Mouse (Mus musculus) neural tube, embryonic 14.5 days (tissue): ENCODE measurements around the gene Scarb1. TPM values are rescaled to one million over a fixed set of nuclear protein-coding genes. Genes with fewer than 3 reads are reported as not detected.

Experiments
- ATAC-seq: fragments of 200-750 bp; cut with Nextera tagmentation; 2 replicates; pipeline ENCODE4 v1.8.0; 2017; ENCODE audit warnings: low read depth, mild to moderate bottlenecking, moderate TSS enrichment, moderate library complexity
- H3K27ac ChIP-seq: fragments of 300-500 bp; sonication (generic); 2 replicates; pipeline ENCODE4 v1.5.1; 2014; ENCODE audit warnings: low read depth, mild to moderate bottlenecking, control low read depth, low read length, moderate library complexity, mixed read lengths
- H3K27me3 ChIP-seq: fragments of 300-500 bp; sonication (generic); 2 replicates; pipeline ENCODE4 v1.6.1; 2014; ENCODE audit warnings: low read length; ENCODE audit not compliant: control insufficient read depth, insufficient read depth
- H3K36me3 ChIP-seq: fragments of 300-500 bp; sonication (generic); 2 replicates; pipeline ENCODE4 v1.6.1; 2014; ENCODE audit warnings: low read length, mixed read lengths; ENCODE audit not compliant: control insufficient read depth, insufficient read depth
- H3K4me1 ChIP-seq: fragments of 300-500 bp; sonication (generic); 2 replicates; pipeline ENCODE4 v1.6.1; 2014; ENCODE audit warnings: low read length; ENCODE audit not compliant: control insufficient read depth, insufficient read depth
- H3K4me2 ChIP-seq: fragments of 300-500 bp; sonication (generic); 2 replicates; pipeline ENCODE4 v1.6.1; 2014; ENCODE audit warnings: mild to moderate bottlenecking, low read depth, low read length, control low read depth
- H3K4me3 ChIP-seq: fragments of 300-500 bp; sonication (generic); 2 replicates; pipeline ENCODE4 v1.5.1; 2014; ENCODE audit warnings: low read depth, low read length, control low read depth, mixed read lengths
- H3K9ac ChIP-seq: fragments of 300-500 bp; sonication (generic); replicated peaks from 2 replicates; pipeline ENCODE4 v1.6.1; 2014; ENCODE audit warnings: low read depth, mild to moderate bottlenecking, control low read depth, low read length, mixed read lengths
- H3K9me3 ChIP-seq: fragments of 300-500 bp; sonication (generic); 2 replicates; pipeline ENCODE4 v1.6.1; 2016; ENCODE audit warnings: low read length; ENCODE audit not compliant: control insufficient read depth
- WGBS: fragments of 180-500 bp; shearing (Covaris S2); extraction: QIAGEN DNeasy Blood & Tissue Kit; methylation state at CpG from one replicate; pipeline ENCODE4 v1.1.7; 2014; 5-methylcytosine and 5-hydroxymethylcytosine counted together
- polyA plus RNA-seq: library from polyadenylated mRNA; unstranded; fragments of >200 nt; fragmentation: Nextera tagmentation; extraction: Ambion mirVana; gene quantifications from 2 replicates; pipeline ENCODE4 v1.2.1, GENCODE M21; 2014

Gene Scarb1
- polyA plus RNA-seq, 1 experiment from 2014 or later = 36.9 TPM

DNA sequence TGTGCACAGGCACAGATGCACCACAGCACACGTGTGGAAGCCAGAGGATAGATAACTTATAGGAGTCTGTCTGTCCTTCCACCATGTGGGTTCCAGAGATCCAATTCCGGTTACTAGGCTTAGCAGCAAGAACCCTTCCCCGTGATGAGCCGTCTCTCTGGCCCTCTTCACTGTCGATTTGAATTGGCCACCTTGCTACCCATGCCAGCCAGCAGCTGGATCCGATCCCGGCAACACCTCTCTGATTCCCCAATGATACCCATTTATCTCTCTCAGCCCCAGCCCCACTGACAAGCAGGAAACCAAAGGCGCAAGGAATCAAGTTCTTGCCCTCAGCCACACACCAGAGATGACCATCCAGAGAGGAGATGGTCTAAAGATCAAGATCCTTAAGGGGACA is 22.9 kb downstream of the Scarb1 start:
- WGBS = 84% methylated on average over 8 of the region's 8 CpGs

DNA sequence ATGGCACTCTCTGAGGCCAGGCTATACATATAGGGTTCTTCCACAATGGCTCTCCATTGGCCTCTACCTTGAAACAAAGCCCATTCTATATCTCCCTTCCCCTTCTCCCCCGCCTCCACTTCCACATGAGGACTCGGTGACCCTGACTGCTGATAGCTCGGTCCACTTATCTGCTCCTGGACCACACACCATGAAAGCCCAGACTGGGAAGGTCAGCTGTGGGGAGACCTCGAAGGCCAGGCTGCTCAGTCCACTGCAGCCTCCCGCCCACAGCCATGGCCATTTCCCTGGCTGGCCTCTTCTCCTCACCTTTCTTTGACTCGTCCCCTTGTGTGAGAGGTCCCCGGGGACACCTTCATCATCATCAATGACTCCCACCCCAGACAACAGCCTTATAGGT is 23.6 kb downstream of the Scarb1 start:
- H3K4me2 ChIP-seq = no peak overlapping the region
- H3K27ac ChIP-seq = no peak overlapping the region
- no peak overlapping the region for H3K9ac ChIP-seq
- no peak overlapping the region for H3K4me3 ChIP-seq
- WGBS = 87% methylated on average over 7 of the region's 7 CpGs
- H3K27me3 ChIP-seq = no peaks in the 10 kb centered on the region
- H3K36me3 ChIP-seq = no peaks in the 10 kb centered on the region
- H3K4me1 ChIP-seq = no peaks in the 10 kb centered on the region
- no peaks in the 10 kb centered on the region for H3K9me3 ChIP-seq
- no peak for ATAC-seq

More for the DNA sequence above, 22.9 kb downstream of the Scarb1 start:
- H3K27me3 ChIP-seq = no peaks in the 10 kb centered on the region
- H3K9ac ChIP-seq = no peak overlapping the region
- no peak for ATAC-seq
- no peaks in the 10 kb centered on the region for H3K36me3 ChIP-seq
- H3K4me3 ChIP-seq = no peak overlapping the region
- no peak overlapping the region for H3K4me2 ChIP-seq
- no peak overlapping the region for H3K27ac ChIP-seq
- no peaks in the 10 kb centered on the region for H3K4me1 ChIP-seq
- no peaks in the 10 kb centered on the region for H3K9me3 ChIP-seq

- 91% methylated on average over 2 of the region's 2 CpGs for WGBS
- no peak for ATAC-seq
- H3K4me1 ChIP-seq = no peaks in the 10 kb centered on the region
- no peak overlapping the region for H3K27ac ChIP-seq
- H3K36me3 ChIP-seq = no peaks in the 10 kb centered on the region
- H3K9ac ChIP-seq = no peak overlapping the region
- H3K4me3 ChIP-seq = no peak overlapping the region
- H3K9me3 ChIP-seq = no peaks in the 10 kb centered on the region
- H3K4me2 ChIP-seq = no peak overlapping the region
- H3K27me3 ChIP-seq = no peaks in the 10 kb centered on the region
Measured at GRCm38 (mm10) chr5:125316771-125317170, 24.1 kb downstream of the Scarb1 start.

- Histone ChIP-seq H3K27ac (no peak overlapping the region), H3K4me3 (no peak overlapping the region), H3K27me3 (no peaks in the 10 kb centered on the region), H3K9ac (no peak overlapping the region), H3K36me3 (no peaks in the 10 kb centered on the region), H3K4me2 (no peak overlapping the region), H3K4me1 (no peaks in the 10 kb centered on the region), H3K9me3 (no peaks in the 10 kb centered on the region)
- no peak for ATAC-seq
- WGBS = 87% methylated on average over 1 of the region's 1 CpGs
Measured at GRCm38 (mm10) chr5:125315110-125315509, 25.8 kb downstream of the Scarb1 start.

DNA sequence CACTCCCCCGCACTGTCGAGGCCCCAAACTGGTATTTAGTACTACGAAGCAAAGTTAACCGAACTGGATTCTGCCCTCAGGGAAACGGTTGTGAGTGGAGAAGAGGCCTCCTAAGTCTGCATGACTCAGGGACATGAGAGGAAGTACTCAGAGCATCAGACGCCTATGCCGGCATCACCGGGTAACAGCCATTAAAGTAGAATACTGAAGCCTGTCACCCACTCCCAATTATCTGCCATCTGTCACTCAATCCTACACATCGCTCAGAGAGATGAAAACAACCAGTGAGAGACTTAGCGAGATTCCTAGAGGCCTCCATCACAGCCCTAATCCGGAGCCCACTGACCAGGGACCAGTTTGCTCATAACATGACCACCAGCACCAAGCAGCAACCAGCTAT is 26.9 kb downstream of the Scarb1 start:
- ATAC-seq = no peak
- no peaks in the 10 kb centered on the region for H3K36me3 ChIP-seq
- H3K27ac ChIP-seq = no peak overlapping the region
- H3K27me3 ChIP-seq = no peaks in the 10 kb centered on the region
- no peak overlapping the region for H3K4me2 ChIP-seq
- H3K4me1 ChIP-seq = no peaks in the 10 kb centered on the region
- H3K9ac ChIP-seq = no peak overlapping the region
- no peak overlapping the region for H3K4me3 ChIP-seq
- no peaks in the 10 kb centered on the region for H3K9me3 ChIP-seq
- WGBS = 86% methylated on average over 11 of the region's 11 CpGs

DNA sequence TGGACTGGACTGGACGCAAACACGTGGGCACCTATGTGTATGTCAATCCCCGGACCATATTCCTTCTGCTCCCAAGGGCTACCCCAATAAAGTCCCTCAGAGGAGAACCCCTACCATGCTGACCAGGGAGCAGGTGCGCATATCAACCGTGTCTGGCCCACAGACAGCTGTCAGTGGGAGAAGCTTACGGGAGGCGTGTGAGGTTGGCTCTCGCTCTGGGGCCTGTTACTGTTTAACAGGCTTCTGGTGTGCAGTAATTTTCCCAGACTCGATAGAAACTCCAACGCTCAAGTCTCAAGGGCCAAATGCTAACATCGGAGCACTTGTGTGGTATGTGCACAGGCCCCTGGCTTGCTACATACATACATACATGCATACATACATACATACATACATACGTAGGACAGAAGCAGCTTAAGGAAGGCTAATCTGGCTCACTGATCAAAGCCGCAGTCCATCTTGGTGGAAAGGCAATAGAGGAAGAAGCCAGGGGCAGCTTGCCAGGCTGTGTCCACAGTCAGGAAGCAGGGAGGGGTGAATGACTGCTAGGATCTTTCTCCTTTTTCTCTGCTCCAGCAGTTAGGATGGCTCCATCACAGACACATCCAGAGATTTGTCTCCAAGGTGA is 27.8 kb downstream of the Scarb1 start:
- Histone ChIP-seq H3K4me3 (no peak overlapping the region), H3K4me1 (no peaks in the 10 kb centered on the region), H3K9ac (no peak overlapping the region), H3K36me3 (no peaks in the 10 kb centered on the region), H3K27ac (no peak overlapping the region), H3K27me3 (no peaks in the 10 kb centered on the region), H3K4me2 (no peak overlapping the region), H3K9me3 (no peaks in the 10 kb centered on the region)
- 71% methylated on average over 13 of the region's 13 CpGs for WGBS
- no peak for ATAC-seq

DNA sequence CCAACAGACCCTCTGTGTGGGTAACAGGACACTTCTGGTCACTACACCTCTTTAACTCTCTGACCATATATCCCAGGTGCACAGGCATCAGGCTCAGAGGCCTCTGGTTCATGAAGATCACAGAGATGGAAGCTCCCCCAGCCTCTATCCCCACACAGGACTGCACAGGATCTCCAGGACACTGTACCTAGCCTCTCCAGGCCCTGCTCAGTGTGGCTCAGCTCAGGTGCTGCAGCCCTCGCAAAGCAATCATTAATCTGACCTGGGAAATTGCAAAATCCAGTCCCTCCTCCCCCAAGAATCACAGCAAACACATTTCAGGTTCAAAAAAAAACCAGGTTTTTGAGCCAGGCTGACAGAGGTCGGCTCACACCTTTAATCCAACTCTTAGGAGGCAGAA is 29.9 kb downstream of the Scarb1 start:
- H3K4me3 ChIP-seq = no peak overlapping the region
- no peaks in the 10 kb centered on the region for H3K9me3 ChIP-seq
- no peak overlapping the region for H3K27ac ChIP-seq
- WGBS = 79% methylated on average over 2 of the region's 2 CpGs
- H3K27me3 ChIP-seq = no peaks in the 10 kb centered on the region
- no peak overlapping the region for H3K4me2 ChIP-seq
- no peaks in the 10 kb centered on the region for H3K36me3 ChIP-seq
- no peak for ATAC-seq
- H3K9ac ChIP-seq = no peak overlapping the region
- no peaks in the 10 kb centered on the region for H3K4me1 ChIP-seq

GRCm38 (mm10) chr5:125309193-125309592 is 31.7 kb downstream of the Scarb1 start:
- Histone ChIP-seq H3K4me2 (no peak overlapping the region), H3K9me3 (no peaks in the 10 kb centered on the region), H3K27ac (no peak overlapping the region), H3K4me1 (no peaks in the 10 kb centered on the region), H3K9ac (no peak overlapping the region), H3K27me3 (no peaks in the 10 kb centered on the region), H3K36me3 (no peaks in the 10 kb centered on the region), H3K4me3 (no peak overlapping the region)
- ATAC-seq = no peak
- WGBS = 51% methylated on average over 7 of the region's 7 CpGs

- no peak overlapping the region for H3K4me3 ChIP-seq
- ATAC-seq = no peak
- no peaks in the 10 kb centered on the region for H3K4me1 ChIP-seq
- 67% methylated on average over 13 of the region's 13 CpGs for WGBS
- H3K9me3 ChIP-seq = no peaks in the 10 kb centered on the region
- no peaks in the 10 kb centered on the region for H3K36me3 ChIP-seq
- H3K4me2 ChIP-seq = no peak overlapping the region
- H3K9ac ChIP-seq = no peak overlapping the region
- no peak overlapping the region for H3K27ac ChIP-seq
- H3K27me3 ChIP-seq = no peaks in the 10 kb centered on the region
Measured at GRCm38 (mm10) chr5:125306824-125307223, 34.1 kb downstream of the Scarb1 start.
